Mouse (Mus musculus): ENCODE results near the gene Ldlrad1. TPM values are rescaled to one million over a fixed set of nuclear protein-coding genes. Genes with fewer than 3 reads are reported as not detected.

The Ldlrad1 gene
- not detected in 2 replicates for total RNA-seq (2012; rRNA removed)

DNA sequence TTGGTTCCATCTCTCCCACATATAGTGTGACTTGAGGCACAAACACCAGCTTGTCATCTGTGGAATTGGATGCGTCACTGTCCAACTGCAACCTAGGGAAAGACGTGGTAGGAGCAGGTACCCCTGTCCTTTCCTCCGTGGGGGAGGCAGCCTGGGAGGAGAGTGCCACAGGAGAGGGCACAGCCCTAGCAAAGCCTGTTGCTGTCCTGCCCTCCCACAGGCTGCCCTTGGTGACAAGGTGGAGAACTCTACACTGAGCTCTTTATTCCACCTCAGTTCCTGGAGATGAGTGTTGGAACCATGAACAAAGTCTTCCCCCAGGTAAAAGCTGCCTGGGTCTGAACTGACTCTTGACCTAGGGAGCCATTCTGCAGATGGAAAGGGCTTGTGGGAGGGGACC lies at the start of gene Ldlrad1:
Gene Ldlrad1 (plus strand): TSS at position 301 of the 400 bp plus-strand sequence.
- H3K4me3 ChIP-seq (ENCODE audit: insufficient read depth in 1 of 2, low read depth in 1 of 2, low read length in 2 of 2, poor library complexity in 1 of 2, severe bottlenecking in 1 of 2): no peak within 1 kb of the TSS
- H3K9me3 ChIP-seq (ENCODE audit: control insufficient read depth, insufficient read depth, low read depth, low read length): no peaks in the 10 kb centered on the region
- H3K9ac ChIP-seq (ENCODE audit: insufficient read depth, low read depth, low read length, poor library complexity, severe bottlenecking): no peak within 1 kb of the TSS
- H3K4me1 ChIP-seq (ENCODE audit: control insufficient read depth in 2 of 2, insufficient read depth in 2 of 2, low read length in 2 of 2, poor library complexity in 1 of 2): no peaks in the 10 kb centered on the region
- DNase-seq (ENCODE audit: low read depth, low spot score): no peak
- H3K36me3 ChIP-seq (ENCODE audit: control insufficient read depth, insufficient read depth, low read length, poor library complexity, severe bottlenecking): peaks cover 2% of the 10 kb centered on the region; the same call in 1 of the 2 replicates
- no peak for TF ChIP-seq CHD2 (IDR thresholded peaks at IDR 0.05; ENCODE audit: low read depth, low read length)
- no peak for TF ChIP-seq HCFC1 (IDR thresholded peaks at IDR 0.05; ENCODE audit: borderline replicate concordance, insufficient read depth, low read length)
- no peak for TF ChIP-seq MAFK (IDR thresholded peaks at IDR 0.05; ENCODE audit: insufficient read depth, low read depth, low read length)
- no peak for TF ChIP-seq ZC3H11A (IDR thresholded peaks at IDR 0.05; ENCODE audit: borderline replicate concordance, low read depth, low read length)
- no peak for TF ChIP-seq ZNF384 (IDR thresholded peaks at IDR 0.05; ENCODE audit: low read depth, low read length)
- H3K27ac ChIP-seq (ENCODE audit: insufficient read depth, low read depth, low read length, poor library complexity, severe bottlenecking): no peak within 1 kb of the TSS
- in situ Hi-C loops (cut with MboI; ENCODE audit: low sequenced_read_pairs in 2 of 2, unreplicated experiment in 2 of 2): no loop called here

DNA sequence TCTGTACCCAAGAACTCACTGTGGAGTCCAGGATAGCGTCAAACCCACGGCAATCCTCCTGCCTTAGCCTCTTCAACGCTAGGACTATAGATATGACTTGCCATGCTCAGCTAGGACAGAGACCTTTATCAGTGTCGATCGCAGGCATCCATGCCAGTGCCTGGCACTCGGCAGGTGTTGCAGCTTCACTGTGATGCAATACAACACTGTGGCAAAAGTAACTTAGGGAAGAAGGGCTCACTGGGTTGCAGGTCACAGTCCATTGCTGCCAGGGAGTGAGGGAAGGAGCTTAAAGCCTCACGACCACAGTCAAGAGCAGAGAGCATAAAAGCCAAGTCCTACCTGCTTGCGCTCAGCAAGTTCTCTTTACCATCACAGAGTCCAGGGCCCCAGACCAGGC lies 48.8 kb upstream of the Ldlrad1 start:
- no peak for DNase-seq (ENCODE audit: low read depth, low spot score)
- Histone ChIP-seq H3K9me3 (ENCODE audit: control insufficient read depth, insufficient read depth, low read depth, low read length) (no peaks in the 10 kb centered on the region), H3K9ac (ENCODE audit: insufficient read depth, low read depth, low read length, poor library complexity, severe bottlenecking) (no peak overlapping the region), H3K4me1 (ENCODE audit: control insufficient read depth in 2 of 2, insufficient read depth in 2 of 2, low read length in 2 of 2, poor library complexity in 1 of 2) (peaks cover 0 to 4% of the 10 kb centered on the region in 2 experiments; a peak in 1 of 4 replicates), H3K36me3 (ENCODE audit: control insufficient read depth, insufficient read depth, low read length, poor library complexity, severe bottlenecking) (peaks cover 2% of the 10 kb centered on the region; the same call in 1 of the 2 replicates), H3K27ac (ENCODE audit: insufficient read depth, low read depth, low read length, poor library complexity, severe bottlenecking) (no peak overlapping the region), H3K4me3 (ENCODE audit: insufficient read depth in 1 of 2, low read depth in 1 of 2, low read length in 2 of 2, poor library complexity in 1 of 2, severe bottlenecking in 1 of 2) (no peak overlapping the region)
- in situ Hi-C loops (cut with MboI; ENCODE audit: low sequenced_read_pairs in 2 of 2, unreplicated experiment in 2 of 2): loop anchor here (5.0 to 10.0 kb wide), 2 partner anchors 345 to 348 kb away; no protein-coding TSS in a partner anchor
- TF ChIP-seq ZC3H11A (IDR thresholded peaks at IDR 0.05; ENCODE audit: borderline replicate concordance, low read depth, low read length) (no peak), CHD2 (IDR thresholded peaks at IDR 0.05; ENCODE audit: low read depth, low read length) (no peak)

DNA sequence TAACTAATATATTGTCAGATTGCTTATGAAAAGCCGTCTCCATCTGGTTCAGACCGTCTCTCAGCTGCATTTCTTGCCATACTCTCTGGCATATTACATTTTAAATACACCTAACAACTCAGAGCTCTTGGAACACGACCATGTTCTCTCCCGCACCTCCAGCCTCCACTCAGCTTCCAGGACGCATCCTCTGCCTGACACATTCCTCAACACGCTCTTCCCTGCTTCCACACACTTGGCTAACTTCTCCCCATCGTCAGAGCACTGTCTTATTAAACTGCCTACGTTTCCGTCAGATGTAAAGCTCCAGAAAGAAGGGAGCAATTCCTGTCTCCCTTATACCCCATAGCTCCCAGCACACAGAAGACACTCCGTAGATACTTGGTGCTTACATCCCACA lies 45.6 kb upstream of the Ldlrad1 start:
- Histone ChIP-seq H3K4me3 (ENCODE audit: insufficient read depth in 1 of 2, low read depth in 1 of 2, low read length in 2 of 2, poor library complexity in 1 of 2, severe bottlenecking in 1 of 2) (no peak overlapping the region), H3K36me3 (ENCODE audit: control insufficient read depth, insufficient read depth, low read length, poor library complexity, severe bottlenecking) (peaks cover 2% of the 10 kb centered on the region; the same call in 1 of the 2 replicates), H3K4me1 (ENCODE audit: control insufficient read depth in 2 of 2, insufficient read depth in 2 of 2, low read length in 2 of 2, poor library complexity in 1 of 2) (no peaks in the 10 kb centered on the region), H3K9ac (ENCODE audit: insufficient read depth, low read depth, low read length, poor library complexity, severe bottlenecking) (no peak overlapping the region), H3K27ac (ENCODE audit: insufficient read depth, low read depth, low read length, poor library complexity, severe bottlenecking) (no peak overlapping the region), H3K9me3 (ENCODE audit: control insufficient read depth, insufficient read depth, low read depth, low read length) (no peaks in the 10 kb centered on the region)
- in situ Hi-C loops (cut with MboI; ENCODE audit: low sequenced_read_pairs in 2 of 2, unreplicated experiment in 2 of 2): loop anchor here (5.0 to 10.0 kb wide), 2 partner anchors 349 to 351 kb away; no protein-coding TSS in a partner anchor
- TF ChIP-seq MAFK (IDR thresholded peaks at IDR 0.05; ENCODE audit: insufficient read depth, low read depth, low read length) (no peak), CHD2 (IDR thresholded peaks at IDR 0.05; ENCODE audit: low read depth, low read length) (no peak), HCFC1 (IDR thresholded peaks at IDR 0.05; ENCODE audit: borderline replicate concordance, insufficient read depth, low read length) (no peak), ZNF384 (IDR thresholded peaks at IDR 0.05; ENCODE audit: low read depth, low read length) (no peak), ZC3H11A (IDR thresholded peaks at IDR 0.05; ENCODE audit: borderline replicate concordance, low read depth, low read length) (no peak)
- no peak for DNase-seq (ENCODE audit: low read depth, low spot score)

DNA sequence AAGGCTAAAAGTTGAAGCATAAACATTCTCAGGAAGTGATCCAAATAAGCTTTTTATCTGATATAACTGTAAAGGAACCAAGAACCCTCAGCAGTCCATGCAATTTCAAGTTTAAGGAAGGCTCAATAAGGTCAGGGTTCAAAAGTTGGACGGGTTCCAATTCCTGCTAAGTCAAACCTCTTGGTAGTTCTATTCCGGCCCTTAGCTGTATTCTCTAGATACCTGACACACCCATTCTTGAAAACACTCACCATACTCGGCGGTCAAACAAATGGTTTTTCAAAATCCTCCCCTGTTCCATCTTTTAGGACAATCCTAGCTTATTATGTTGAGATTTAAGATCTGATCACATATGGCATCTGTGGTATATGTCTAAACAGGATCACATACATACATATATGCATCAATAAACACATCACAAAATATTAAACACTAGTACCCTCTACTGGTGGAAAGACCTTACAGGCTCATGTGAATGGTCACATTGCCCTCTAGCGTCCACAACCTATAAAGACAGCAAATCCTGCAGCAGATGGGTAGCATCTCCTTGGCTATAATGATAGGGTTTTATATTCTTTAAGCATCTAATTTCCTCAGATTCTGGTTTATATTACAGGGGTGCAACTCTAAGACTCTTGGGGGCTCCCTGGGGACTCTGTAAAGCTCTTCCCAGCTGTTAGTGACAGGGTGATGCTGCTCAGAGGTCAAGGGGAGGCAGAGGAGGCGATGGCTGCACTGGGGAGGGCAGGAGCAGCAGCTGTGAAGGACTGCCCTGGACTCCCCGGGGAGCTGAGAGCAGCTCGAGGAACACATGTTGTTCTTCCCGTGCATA lies 45.0 kb upstream of the Ldlrad1 start:
- Histone ChIP-seq H3K36me3 (ENCODE audit: control insufficient read depth, insufficient read depth, low read length, poor library complexity, severe bottlenecking) (peaks cover 2% of the 10 kb centered on the region; the same call in 1 of the 2 replicates), H3K9ac (ENCODE audit: insufficient read depth, low read depth, low read length, poor library complexity, severe bottlenecking) (no peak overlapping the region), H3K4me3 (ENCODE audit: insufficient read depth in 1 of 2, low read depth in 1 of 2, low read length in 2 of 2, poor library complexity in 1 of 2, severe bottlenecking in 1 of 2) (no peak overlapping the region), H3K4me1 (ENCODE audit: control insufficient read depth in 2 of 2, insufficient read depth in 2 of 2, low read length in 2 of 2, poor library complexity in 1 of 2) (no peaks in the 10 kb centered on the region), H3K9me3 (ENCODE audit: control insufficient read depth, insufficient read depth, low read depth, low read length) (no peaks in the 10 kb centered on the region), H3K27ac (ENCODE audit: insufficient read depth, low read depth, low read length, poor library complexity, severe bottlenecking) (no peak overlapping the region)
- peak; percentile 54 for DNase-seq (ENCODE audit: low read depth, low spot score)
- in situ Hi-C loops (cut with MboI; ENCODE audit: low sequenced_read_pairs in 2 of 2, unreplicated experiment in 2 of 2): loop anchor here (5.0 to 10.0 kb wide), 2 partner anchors 349 to 352 kb away; no protein-coding TSS in a partner anchor
- TF ChIP-seq MAFK (IDR thresholded peaks at IDR 0.05; ENCODE audit: insufficient read depth, low read depth, low read length) (no peak), ZC3H11A (IDR thresholded peaks at IDR 0.05; ENCODE audit: borderline replicate concordance, low read depth, low read length) (peak; percentile 98)

Measured in ES-E14 (cell line).